Mouse (Mus musculus) bone marrow, adult 2 months (tissue): ENCODE data around the gene Eps8l2. TPM values are rescaled to one million over a fixed set of nuclear protein-coding genes. Genes with fewer than 3 reads are reported as not detected.

ENCODE experiments used
- H3K27ac ChIP-seq: fragments of 200-500 bp; 2 replicates; pipeline ENCODE4 v1.5.1; 2012; ENCODE audit warnings: low read depth, mild to moderate bottlenecking, control low read depth, inconsistent platforms, low read length; ENCODE audit not compliant: control insufficient read depth, poor library complexity, insufficient read depth
- H3K4me1 ChIP-seq: fragments of 200-500 bp; 2 replicates; pipeline ENCODE4 v1.6.1; 2011; ENCODE audit warnings: low read length; ENCODE audit not compliant: control insufficient read depth, insufficient read depth
- H3K4me3 ChIP-seq: fragments of 200-500 bp; replicated peaks from 2 replicates; pipeline ENCODE3; 2011; ENCODE audit warnings: mild to moderate bottlenecking, low read depth, low read length, control low read depth; ENCODE audit not compliant: control insufficient read depth
- CTCF ChIP-seq: fragments of 200-500 bp; IDR thresholded peaks from 2 replicates; pipeline ENCODE4 v1.5.1; 2011; ENCODE audit warnings: low read length, control low read depth; ENCODE audit not compliant: control insufficient read depth, insufficient read depth
- POLR2A ChIP-seq: fragments of 200-500 bp; IDR thresholded peaks from 2 replicates; pipeline ENCODE4 v1.6.1; 2011; ENCODE audit warnings: low read depth, mild to moderate bottlenecking, control low read depth, low read length, borderline replicate concordance; ENCODE audit not compliant: control insufficient read depth
- WGBS: fragments of 180-500 bp; shearing (Covaris S2); methylation state at CpG from one replicate; pipeline ENCODE4 v1.1.7; 2018; 5-methylcytosine and 5-hydroxymethylcytosine counted together
- polyA plus RNA-seq: library from polyadenylated mRNA; stranded (reverse); fragments of >200 nt; gene quantifications from 2 replicates; pipeline ENCODE4 v1.2.4, GENCODE M21; 2011; ENCODE audit warnings: low replicate concordance; ENCODE audit not compliant: missing spikeins, insufficient read depth, insufficient read length

Gene Eps8l2
- polyA plus RNA-seq, 1 experiment, result 0.57 TPM

DNA sequence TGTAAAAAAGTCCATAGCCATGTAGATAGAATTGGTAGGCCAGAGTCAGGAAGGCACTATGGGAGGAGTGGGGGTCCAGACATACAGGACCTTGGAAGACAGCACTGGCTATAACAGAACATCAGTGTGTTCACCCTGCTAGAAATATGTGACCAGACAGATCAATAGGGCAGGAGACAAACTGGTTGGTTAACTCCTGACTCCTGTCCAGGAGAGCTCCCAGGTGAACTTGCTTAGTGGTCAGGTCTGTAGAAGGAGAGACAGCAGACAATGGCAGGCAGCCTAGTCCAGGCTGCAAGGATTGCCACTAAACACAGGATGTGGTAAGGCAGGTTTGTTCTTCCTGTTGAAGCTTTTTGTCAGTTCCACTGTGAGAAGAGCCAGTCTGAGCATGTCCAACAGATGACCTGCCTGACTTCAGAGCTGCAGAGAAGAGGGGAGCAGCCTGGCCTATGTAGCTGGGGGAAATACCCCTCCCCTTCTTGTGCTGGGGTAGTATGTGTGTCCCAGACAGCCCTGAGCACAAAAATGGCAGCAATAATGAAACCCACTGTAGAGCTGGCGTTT, 35.9 kb upstream of the Eps8l2 start:
- WGBS, result 50% methylated on average over 1 of the region's 1 CpGs
- H3K4me3 ChIP-seq, result no peak overlapping the region
- H3K27ac ChIP-seq, result peak overlapping the region; percentile 34
- H3K4me1 ChIP-seq, result peaks cover 3% of the 10 kb centered on the region
- TF ChIP-seq POLR2A (no peak), CTCF (no peak)

- no peak overlapping the region for H3K4me3 ChIP-seq
- peaks cover 3% of the 10 kb centered on the region for H3K4me1 ChIP-seq
- H3K27ac ChIP-seq, result no peak overlapping the region
- no peak for TF ChIP-seq POLR2A
- no peak for TF ChIP-seq CTCF
- 90% methylated on average over 4 of the region's 4 CpGs for WGBS
These were observed 34.1 kb upstream of the Eps8l2 start for GRCm38 (mm10) chr7:141304537-141304936.

DNA sequence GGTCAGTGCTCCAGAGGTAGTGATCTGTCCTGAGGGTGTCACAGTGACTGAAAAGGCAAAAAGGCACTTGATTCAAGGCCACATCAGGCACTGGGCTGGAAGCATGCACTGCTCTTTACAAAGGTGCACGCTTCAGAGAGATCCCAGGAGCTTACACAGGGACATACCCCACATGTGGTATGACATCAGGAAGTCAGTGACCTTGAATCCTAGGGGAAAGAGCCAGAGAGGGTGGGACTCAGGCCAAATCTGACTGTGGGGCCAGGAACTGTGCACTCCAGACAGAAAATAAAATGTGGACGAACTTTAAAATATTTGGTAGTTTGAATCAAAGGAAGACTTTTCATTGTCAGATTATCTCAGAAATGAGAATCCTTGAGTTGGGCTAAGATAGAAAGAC, 24.3 kb upstream of the Eps8l2 start:
- no peaks in the 10 kb centered on the region for H3K4me1 ChIP-seq
- WGBS, result 90% methylated on average over 2 of the region's 2 CpGs
- TF ChIP-seq CTCF (no peak), POLR2A (no peak)
- H3K4me3 ChIP-seq, result no peak overlapping the region
- H3K27ac ChIP-seq, result no peak overlapping the region

GRCm38 (mm10) chr7:141315076-141315475, 23.6 kb upstream of the Eps8l2 start:
- TF ChIP-seq CTCF (no peak), POLR2A (no peak)
- Histone ChIP-seq H3K4me1 (no peaks in the 10 kb centered on the region), H3K4me3 (no peak overlapping the region), H3K27ac (no peak overlapping the region)
- WGBS, result 77% methylated on average over 8 of the region's 8 CpGs

- no peak overlapping the region for H3K4me3 ChIP-seq
- 60% methylated on average over 5 of the region's 5 CpGs for WGBS
- H3K27ac ChIP-seq, result no peak overlapping the region
- no peaks in the 10 kb centered on the region for H3K4me1 ChIP-seq
- TF ChIP-seq CTCF (peak; percentile 74), POLR2A (no peak)
These were observed 22.7 kb upstream of the Eps8l2 start for GRCm38 (mm10) chr7:141315974-141316373.

DNA sequence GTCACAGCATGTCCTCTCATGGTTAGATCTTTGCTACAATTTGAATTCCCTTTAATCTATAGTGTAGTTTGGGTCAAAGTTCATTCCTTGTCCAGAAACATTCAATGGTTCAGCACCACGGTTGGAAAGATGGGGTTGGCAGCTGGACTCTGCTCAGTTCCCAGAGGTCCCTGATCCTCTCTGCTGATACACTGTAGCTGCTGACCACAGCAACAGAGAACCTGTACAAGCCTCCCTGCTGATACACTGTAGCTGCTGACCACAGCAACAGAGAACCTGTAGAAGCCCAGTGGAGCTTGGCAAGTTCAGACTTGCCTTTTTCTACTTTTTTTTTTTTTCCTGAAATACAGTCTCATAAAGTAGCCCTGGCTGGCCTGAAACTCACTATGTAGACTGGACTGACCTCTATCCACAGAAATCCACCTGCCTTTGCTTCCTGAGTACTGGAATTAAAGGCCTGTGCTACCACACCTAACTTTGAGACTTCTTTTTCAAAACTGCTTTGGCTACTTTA, 21.0 kb upstream of the Eps8l2 start:
- 73% methylated on average over 1 of the region's 1 CpGs for WGBS
- H3K4me3 ChIP-seq, result no peak overlapping the region
- H3K4me1 ChIP-seq, result no peaks in the 10 kb centered on the region
- no peak for TF ChIP-seq POLR2A
- no peak for TF ChIP-seq CTCF
- H3K27ac ChIP-seq, result no peak overlapping the region

- H3K4me3 ChIP-seq, result no peak overlapping the region
- no peaks in the 10 kb centered on the region for H3K4me1 ChIP-seq
- TF ChIP-seq POLR2A (no peak), CTCF (no peak)
- WGBS, result 74% methylated on average over 2 of the region's 2 CpGs
- H3K27ac ChIP-seq, result no peak overlapping the region
These were observed 19.2 kb upstream of the Eps8l2 start for GRCm38 (mm10) chr7:141319446-141319845.

GRCm38 (mm10) chr7:141324686-141325085, 14.0 kb upstream of the Eps8l2 start:
- H3K4me1 ChIP-seq, result peaks cover 6% of the 10 kb centered on the region
- 79% methylated on average over 1 of the region's 1 CpGs for WGBS
- H3K4me3 ChIP-seq, result no peak overlapping the region
- TF ChIP-seq CTCF (no peak), POLR2A (no peak)
- H3K27ac ChIP-seq, result no peak overlapping the region
